Mouse (Mus musculus): ENCODE results near the gene Bcat1. TPM values are rescaled to one million over a fixed set of nuclear protein-coding genes. Genes with fewer than 3 reads are reported as not detected.
"Not testable (repeated sequence)": the region's sequence is repeated elsewhere in the genome, so short reads cannot be mapped to it uniquely, and the experiment has no call there.

Bcat1 gene
- total and polyA plus RNA-seq, 3 experiments: 0.11 TPM; not detected in 2

DNA sequence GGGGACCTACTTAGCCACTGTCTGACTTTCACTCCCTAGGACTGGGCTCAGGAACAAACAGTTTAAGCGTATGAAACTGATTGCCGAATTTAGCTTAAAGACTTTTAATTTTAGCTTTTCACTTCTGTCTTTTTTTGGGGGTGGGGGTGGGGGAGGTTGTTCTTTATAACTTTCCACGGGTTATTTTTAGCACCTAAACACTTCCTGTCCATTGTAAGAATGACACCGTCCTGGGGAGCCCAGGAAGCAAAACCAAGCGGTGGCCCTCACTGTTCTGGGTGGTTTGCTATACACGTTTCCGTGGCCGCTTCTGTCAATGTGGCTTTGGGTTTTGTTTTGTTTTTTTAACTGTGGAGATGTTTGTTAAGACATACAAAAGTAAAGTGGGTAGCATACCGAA, 24.9 kb upstream of the Bcat1 start:
- Histone ChIP-seq H3K4me3 (ENCODE audit: low read depth, low read length) (no peak overlapping the region), H3K9me3 (replicated peaks) (peaks cover 33% of the 10 kb centered on the region), H3K27me3 (ENCODE audit: insufficient read depth, low read length) (no peaks in the 10 kb centered on the region), H3K36me3 (replicated peaks) (no peaks in the 10 kb centered on the region), H3K4me1 (ENCODE audit: insufficient read depth, low read depth, low read length) (no peaks in the 10 kb centered on the region)
- TF ChIP-seq POLR2AphosphoS5 (IDR thresholded peaks at IDR 0.05; ENCODE audit: insufficient replicate concordance, low read depth, low read length) (no peak), TAL1 (conservative IDR thresholded peaks at IDR 0.05; ENCODE audit: low read depth, low read length) (no peak), CTCF (IDR thresholded peaks at IDR 0.05; ENCODE audit: low read depth, low read length) (no peak), GATA1 (IDR thresholded peaks at IDR 0.05; ENCODE audit: borderline replicate concordance, low read length) (no peak), GATA2 (IDR thresholded peaks at IDR 0.05; ENCODE audit: borderline replicate concordance, low read depth, low read length) (no peak)
- DNase-seq (ENCODE audit: low spot score): no peak
- no peak for ATAC-seq (ENCODE audit: extremely low read depth, insufficient number of reproducible peaks, low FRiP score, poor library complexity, severe bottlenecking)

DNA sequence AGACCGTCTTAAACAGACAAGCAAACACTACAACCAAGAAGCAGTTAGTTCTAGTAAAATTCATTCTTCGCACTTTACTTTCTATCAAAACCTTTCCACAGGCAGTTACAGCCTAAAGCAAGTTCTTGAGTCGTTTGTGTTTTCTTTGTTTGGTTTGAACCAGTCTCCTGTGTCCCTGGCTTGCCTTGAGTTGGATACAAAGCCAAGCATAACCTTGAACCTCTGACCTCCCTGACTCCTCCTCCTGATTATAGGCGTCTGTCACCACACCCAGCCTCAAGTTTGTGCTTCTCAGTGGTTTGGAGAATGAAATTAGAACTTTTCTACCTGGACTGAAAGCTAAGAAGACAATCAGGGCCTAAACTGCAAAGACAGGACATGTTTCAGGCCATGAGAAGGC, 18.4 kb upstream of the Bcat1 start:
- no peaks in the 10 kb centered on the region for H3K4me1 ChIP-seq (ENCODE audit: insufficient read depth, low read depth, low read length)
- no peaks in the 10 kb centered on the region for H3K36me3 ChIP-seq (replicated peaks)
- H3K4me3 ChIP-seq (ENCODE audit: low read depth, low read length): no peak overlapping the region
- DNase-seq (ENCODE audit: low spot score) (no peak), ATAC-seq (ENCODE audit: extremely low read depth, insufficient number of reproducible peaks, low FRiP score, poor library complexity, severe bottlenecking) (no peak)
- H3K9me3 ChIP-seq (replicated peaks): peaks cover 51% of the 10 kb centered on the region
- no peak for TF ChIP-seq GATA2 (IDR thresholded peaks at IDR 0.05; ENCODE audit: borderline replicate concordance, low read depth, low read length)
- no peak for TF ChIP-seq GATA1 (IDR thresholded peaks at IDR 0.05; ENCODE audit: borderline replicate concordance, low read length)
- TF ChIP-seq POLR2AphosphoS5 (IDR thresholded peaks at IDR 0.05; ENCODE audit: insufficient replicate concordance, low read depth, low read length): no peak
- TF ChIP-seq CTCF (IDR thresholded peaks at IDR 0.05; ENCODE audit: low read depth, low read length): no peak
- TF ChIP-seq TAL1 (conservative IDR thresholded peaks at IDR 0.05; ENCODE audit: low read depth, low read length): no peak
- no peaks in the 10 kb centered on the region for H3K27me3 ChIP-seq (ENCODE audit: insufficient read depth, low read length)

DNA sequence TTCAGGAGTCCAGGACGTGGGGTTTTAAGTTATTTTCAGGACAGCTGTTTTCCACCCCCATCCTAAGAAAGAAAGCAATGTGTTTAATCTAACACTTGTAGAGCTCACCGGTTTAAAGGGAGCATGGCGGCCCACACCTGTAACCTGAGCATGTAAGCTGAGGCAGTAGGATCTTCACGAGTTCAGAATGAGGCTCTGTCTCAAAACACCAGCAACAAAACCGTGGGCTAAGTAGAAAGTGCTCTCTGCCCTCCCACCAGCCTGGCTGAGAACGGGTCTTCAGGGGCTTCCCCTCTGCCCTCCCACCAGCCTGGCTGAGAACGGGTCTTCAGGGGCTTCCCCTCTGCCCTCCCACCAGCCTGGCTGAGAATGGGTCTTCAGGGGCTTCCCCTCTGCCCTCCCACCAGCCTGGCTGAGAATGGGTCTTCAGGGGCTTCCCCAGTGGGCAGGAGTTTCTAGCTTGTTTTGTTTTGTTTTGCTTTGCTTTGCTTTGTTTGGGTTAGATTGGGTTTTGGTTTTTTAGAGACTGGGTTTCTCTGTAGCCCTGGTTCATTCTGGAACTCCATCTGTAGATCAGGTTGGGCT, 17.1 kb upstream of the Bcat1 start:
- DNase-seq (ENCODE audit: low spot score); H3K27me3 ChIP-seq (ENCODE audit: insufficient read depth, low read length); H3K4me3 ChIP-seq (ENCODE audit: low read depth, low read length); H3K4me1 ChIP-seq (ENCODE audit: insufficient read depth, low read depth, low read length); ATAC-seq (ENCODE audit: extremely low read depth, insufficient number of reproducible peaks, low FRiP score, poor library complexity, severe bottlenecking); H3K36me3 ChIP-seq (replicated peaks): not testable (repeated sequence)
- peaks cover 46% of the 10 kb centered on the region for H3K9me3 ChIP-seq (replicated peaks)

DNA sequence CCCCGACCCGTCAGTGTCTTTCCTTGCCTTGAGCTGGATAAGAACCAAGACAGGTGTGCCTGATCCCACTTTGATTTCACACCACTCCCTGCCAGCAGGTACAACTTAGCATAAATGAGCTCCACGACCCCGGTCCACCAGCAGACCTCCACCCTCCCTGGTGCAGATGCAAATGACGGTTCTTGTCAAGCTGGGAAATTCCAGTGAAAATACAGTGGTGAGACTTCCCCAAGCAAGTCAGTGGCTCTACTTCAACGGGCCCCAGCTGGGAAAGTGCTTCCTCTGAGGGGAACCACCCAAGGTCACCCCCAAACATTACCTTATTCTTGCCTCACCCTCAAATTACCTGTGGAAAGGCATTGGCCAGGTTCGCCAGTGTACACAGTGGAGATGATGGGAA, 16.0 kb upstream of the Bcat1 start:
- H3K4me1 ChIP-seq (ENCODE audit: insufficient read depth, low read depth, low read length): no peaks in the 10 kb centered on the region

DNA sequence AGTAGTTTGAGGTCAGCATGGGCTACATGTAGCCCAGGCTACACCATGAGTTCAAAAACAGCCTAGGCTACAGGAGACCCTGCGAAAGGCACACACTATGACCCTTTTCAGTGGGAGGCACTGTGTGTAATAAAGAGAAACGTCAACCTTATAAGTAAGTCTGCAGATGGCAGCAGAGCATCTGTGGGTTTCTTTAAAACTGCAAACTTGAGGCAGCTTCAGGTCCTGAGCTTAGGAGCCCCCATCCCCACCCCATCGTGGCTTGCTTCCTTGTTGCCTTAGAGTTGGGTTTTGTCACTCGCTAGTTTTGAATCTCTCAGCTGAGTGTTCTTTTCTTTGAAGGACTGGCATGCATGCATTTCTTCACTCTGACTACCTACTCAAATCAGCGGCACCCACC, 14.9 kb upstream of the Bcat1 start:
- ATAC-seq (ENCODE audit: extremely low read depth, insufficient number of reproducible peaks, low FRiP score, poor library complexity, severe bottlenecking) (no peak), DNase-seq (ENCODE audit: low spot score) (no peak)
- no peak overlapping the region for H3K4me3 ChIP-seq (ENCODE audit: low read depth, low read length)
- no peaks in the 10 kb centered on the region for H3K36me3 ChIP-seq (replicated peaks)
- no peaks in the 10 kb centered on the region for H3K27me3 ChIP-seq (ENCODE audit: insufficient read depth, low read length)
- H3K4me1 ChIP-seq (ENCODE audit: insufficient read depth, low read depth, low read length): no peaks in the 10 kb centered on the region
- peaks cover 39% of the 10 kb centered on the region for H3K9me3 ChIP-seq (replicated peaks)
- TF ChIP-seq GATA1 (IDR thresholded peaks at IDR 0.05; ENCODE audit: borderline replicate concordance, low read length) (no peak), POLR2AphosphoS5 (IDR thresholded peaks at IDR 0.05; ENCODE audit: insufficient replicate concordance, low read depth, low read length) (no peak), CTCF (IDR thresholded peaks at IDR 0.05; ENCODE audit: low read depth, low read length) (no peak), GATA2 (IDR thresholded peaks at IDR 0.05; ENCODE audit: borderline replicate concordance, low read depth, low read length) (no peak), TAL1 (conservative IDR thresholded peaks at IDR 0.05; ENCODE audit: low read depth, low read length) (no peak)

More for the DNA sequence above, 16.0 kb upstream of the Bcat1 start:
- Histone ChIP-seq H3K36me3 (replicated peaks) (no peaks in the 10 kb centered on the region), H3K4me3 (ENCODE audit: low read depth, low read length) (no peak overlapping the region), H3K9me3 (replicated peaks) (peaks cover 43% of the 10 kb centered on the region), H3K27me3 (ENCODE audit: insufficient read depth, low read length) (no peaks in the 10 kb centered on the region)
- TF ChIP-seq CTCF (IDR thresholded peaks at IDR 0.05; ENCODE audit: low read depth, low read length) (no peak), POLR2AphosphoS5 (IDR thresholded peaks at IDR 0.05; ENCODE audit: insufficient replicate concordance, low read depth, low read length) (no peak), TAL1 (conservative IDR thresholded peaks at IDR 0.05; ENCODE audit: low read depth, low read length) (no peak), GATA2 (IDR thresholded peaks at IDR 0.05; ENCODE audit: borderline replicate concordance, low read depth, low read length) (no peak), GATA1 (IDR thresholded peaks at IDR 0.05; ENCODE audit: borderline replicate concordance, low read length) (no peak)
- DNase-seq (ENCODE audit: low spot score): no peak
- ATAC-seq (ENCODE audit: extremely low read depth, insufficient number of reproducible peaks, low FRiP score, poor library complexity, severe bottlenecking): no peak

DNA sequence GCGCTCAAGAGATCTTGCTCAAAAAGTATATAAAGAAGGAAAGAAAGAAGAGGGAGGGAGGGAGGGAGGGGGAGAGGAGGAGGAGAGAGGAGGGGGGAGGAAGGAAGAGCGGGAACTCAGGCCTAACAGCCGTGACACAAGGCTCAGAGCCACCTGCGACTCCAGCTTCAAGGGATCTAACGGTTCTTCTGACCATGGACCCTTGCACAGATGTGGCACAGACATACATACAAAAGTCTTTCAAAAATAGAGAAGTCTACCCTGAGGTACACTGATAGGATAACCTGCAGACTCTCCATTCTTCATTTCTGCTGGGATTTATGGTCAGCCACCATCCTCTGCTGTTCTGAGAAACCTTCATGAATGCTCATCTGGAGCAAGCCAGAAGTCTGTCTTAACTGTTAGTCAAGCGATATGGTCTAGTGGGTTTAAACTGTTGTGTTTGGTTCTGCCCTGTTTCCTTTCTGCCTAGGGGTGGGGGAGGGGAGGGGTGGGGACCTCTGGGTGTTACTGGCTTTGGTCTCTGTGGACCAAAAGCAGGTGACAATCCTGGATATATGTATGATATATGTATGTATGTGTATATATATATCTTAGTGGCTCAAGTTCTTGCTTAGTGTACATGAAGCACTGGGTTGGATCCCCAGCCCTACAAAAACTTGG, 14.3 kb upstream of the Bcat1 start:
- TF ChIP-seq GATA2 (IDR thresholded peaks at IDR 0.05; ENCODE audit: borderline replicate concordance, low read depth, low read length) (no peak), CTCF (IDR thresholded peaks at IDR 0.05; ENCODE audit: low read depth, low read length) (no peak), TAL1 (conservative IDR thresholded peaks at IDR 0.05; ENCODE audit: low read depth, low read length) (no peak), POLR2AphosphoS5 (IDR thresholded peaks at IDR 0.05; ENCODE audit: insufficient replicate concordance, low read depth, low read length) (no peak), GATA1 (IDR thresholded peaks at IDR 0.05; ENCODE audit: borderline replicate concordance, low read length) (no peak)
- H3K27me3 ChIP-seq (ENCODE audit: insufficient read depth, low read length): no peaks in the 10 kb centered on the region
- peaks cover 39% of the 10 kb centered on the region for H3K9me3 ChIP-seq (replicated peaks)
- no peaks in the 10 kb centered on the region for H3K36me3 ChIP-seq (replicated peaks)
- H3K4me1 ChIP-seq (ENCODE audit: insufficient read depth, low read depth, low read length): no peaks in the 10 kb centered on the region
- H3K4me3 ChIP-seq (ENCODE audit: low read depth, low read length): no peak overlapping the region
- ATAC-seq (ENCODE audit: extremely low read depth, insufficient number of reproducible peaks, low FRiP score, poor library complexity, severe bottlenecking) (no peak), DNase-seq (ENCODE audit: low spot score) (no peak)

Data from G1E (cell line).